Mouse (Mus musculus): ENCODE results near the gene Cfap100. TPM values are rescaled to one million over a fixed set of nuclear protein-coding genes. Genes with fewer than 3 reads are reported as not detected.
A peak's percentile ranks its signal among the peaks of the same experiment; 100 is the strongest.

Cfap100 gene
- polyA plus RNA-seq (2015; fragmentation: Nextera tagmentation; extraction: Ambion mirVana) = 7.5 and 7.7 TPM in 2 replicates

DNA sequence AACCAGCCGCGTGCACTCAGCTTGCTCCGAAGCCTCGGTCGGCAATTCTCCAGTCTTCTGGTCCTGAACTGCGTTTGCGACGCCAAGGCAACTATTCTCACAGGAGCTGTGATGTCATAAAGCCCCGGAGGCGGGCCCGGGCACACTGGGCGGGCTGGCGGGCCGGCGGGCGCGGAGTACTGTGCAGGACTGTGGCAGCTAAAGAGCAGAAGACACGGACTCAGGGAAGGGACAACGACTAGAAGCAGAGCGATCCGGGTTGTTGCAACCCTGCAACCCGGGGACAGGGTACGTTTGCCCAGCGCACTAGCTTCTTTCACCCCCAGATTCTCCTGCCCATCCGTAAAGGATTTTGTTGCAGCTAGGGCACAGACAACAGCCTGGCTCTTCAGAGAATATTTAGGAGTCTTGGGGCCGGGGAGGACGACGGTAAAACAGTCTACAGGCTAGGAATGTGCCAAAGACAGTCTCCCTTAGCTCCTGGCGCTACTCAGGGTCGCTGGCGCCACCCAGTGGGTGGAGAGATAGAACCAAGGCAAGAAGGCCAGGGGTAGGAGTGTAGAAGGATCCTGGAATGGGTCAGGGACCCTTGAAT lies at the start of gene Cfap100:
Gene Cfap100 (minus strand): TSS at position 418 of the 595 bp plus-strand sequence.
- Histone ChIP-seq H3K4me2 (peak within 1 kb of the TSS; percentile 77), H3K4me1 (peaks cover 14% of the 10 kb centered on the region), H3K4me3 (replicated peaks) (peak within 1 kb of the TSS; percentile 43), H3K9me3 (replicated peaks) (no peaks in the 10 kb centered on the region), H3K27ac (replicated peaks) (peak within 1 kb of the TSS; percentile 75), H3K9ac (replicated peaks) (peak within 1 kb of the TSS; percentile 37), H3K27me3 (replicated peaks) (peaks cover 10% of the 10 kb centered on the region; the same call in 1 of the 2 replicates), H3K36me3 (no peaks in the 10 kb centered on the region)
- WGBS = under 1% methylated on average over 31 of the region's 31 CpGs
- peak; percentile 87 for ATAC-seq (ENCODE audit: low FRiP score)

- Histone ChIP-seq H3K4me2 (no peak overlapping the region), H3K4me1 (peaks cover under 1% of the 10 kb centered on the region; the same call in 1 of the 2 replicates), H3K9me3 (replicated peaks) (no peaks in the 10 kb centered on the region), H3K9ac (replicated peaks) (no peak overlapping the region), H3K4me3 (replicated peaks) (no peak overlapping the region), H3K36me3 (no peaks in the 10 kb centered on the region), H3K27ac (replicated peaks) (no peak overlapping the region; the same call in 1 of the 2 replicates), H3K27me3 (replicated peaks) (no peaks in the 10 kb centered on the region)
- WGBS = 55% methylated on average over 14 of the region's 14 CpGs
- no peak; the same call in 1 of the 2 replicates for ATAC-seq (ENCODE audit: low FRiP score)
Observed at GRCm38 (mm10) chr6:90476941-90477518, 48.4 kb upstream of the Cfap100 start.

DNA sequence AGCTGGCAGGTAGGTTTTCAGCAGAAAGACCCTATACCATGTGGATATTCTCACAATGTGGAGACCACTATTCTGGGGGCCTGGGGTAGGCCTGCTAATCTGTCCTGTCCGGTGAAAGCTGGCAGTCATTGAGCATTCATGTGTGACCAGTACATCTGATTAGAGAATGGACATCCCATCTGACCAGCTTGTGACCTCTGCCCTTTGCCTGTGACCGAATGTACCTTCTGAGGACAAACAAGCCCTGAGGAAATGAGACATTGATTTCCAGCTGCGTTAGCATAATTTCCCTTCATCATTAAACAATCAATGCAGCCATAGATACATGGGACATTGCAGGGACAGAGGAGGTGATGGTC lies 47.2 kb upstream of the Cfap100 start:
- Histone ChIP-seq H3K9ac (replicated peaks) (no peak overlapping the region), H3K4me2 (no peak overlapping the region), H3K9me3 (replicated peaks) (no peaks in the 10 kb centered on the region), H3K27me3 (replicated peaks) (no peaks in the 10 kb centered on the region), H3K4me3 (replicated peaks) (no peak overlapping the region), H3K27ac (replicated peaks) (no peak overlapping the region), H3K4me1 (peaks cover 12% of the 10 kb centered on the region), H3K36me3 (no peaks in the 10 kb centered on the region)
- no peak for ATAC-seq (ENCODE audit: low FRiP score)
- 72% methylated on average over 3 of the region's 3 CpGs for WGBS

GRCm38 (mm10) chr6:90475176-90475853 lies 46.7 kb upstream of the Cfap100 start:
- WGBS = 75% methylated on average over 4 of the region's 4 CpGs
- H3K9ac ChIP-seq (replicated peaks) = no peak overlapping the region
- H3K4me2 ChIP-seq = no peak overlapping the region
- H3K4me1 ChIP-seq = peaks cover 13% of the 10 kb centered on the region
- H3K36me3 ChIP-seq = no peaks in the 10 kb centered on the region
- no peaks in the 10 kb centered on the region for H3K9me3 ChIP-seq (replicated peaks)
- no peak overlapping the region for H3K4me3 ChIP-seq (replicated peaks)
- H3K27ac ChIP-seq (replicated peaks) = no peak overlapping the region
- ATAC-seq (ENCODE audit: low FRiP score) = no peak
- H3K27me3 ChIP-seq (replicated peaks) = no peaks in the 10 kb centered on the region

- H3K27me3 ChIP-seq (replicated peaks) = no peaks in the 10 kb centered on the region
- no peaks in the 10 kb centered on the region for H3K9me3 ChIP-seq (replicated peaks)
- H3K4me2 ChIP-seq = no peak overlapping the region
- no peak overlapping the region for H3K9ac ChIP-seq (replicated peaks)
- ATAC-seq (ENCODE audit: low FRiP score) = no peak
- H3K4me3 ChIP-seq (replicated peaks) = no peak overlapping the region
- peaks cover 13% of the 10 kb centered on the region for H3K4me1 ChIP-seq
- no peaks in the 10 kb centered on the region for H3K36me3 ChIP-seq
- H3K27ac ChIP-seq (replicated peaks) = no peak overlapping the region
- WGBS = 93% methylated on average over 3 of the region's 3 CpGs
Observed at GRCm38 (mm10) chr6:90474361-90474750, 45.8 kb upstream of the Cfap100 start.

DNA sequence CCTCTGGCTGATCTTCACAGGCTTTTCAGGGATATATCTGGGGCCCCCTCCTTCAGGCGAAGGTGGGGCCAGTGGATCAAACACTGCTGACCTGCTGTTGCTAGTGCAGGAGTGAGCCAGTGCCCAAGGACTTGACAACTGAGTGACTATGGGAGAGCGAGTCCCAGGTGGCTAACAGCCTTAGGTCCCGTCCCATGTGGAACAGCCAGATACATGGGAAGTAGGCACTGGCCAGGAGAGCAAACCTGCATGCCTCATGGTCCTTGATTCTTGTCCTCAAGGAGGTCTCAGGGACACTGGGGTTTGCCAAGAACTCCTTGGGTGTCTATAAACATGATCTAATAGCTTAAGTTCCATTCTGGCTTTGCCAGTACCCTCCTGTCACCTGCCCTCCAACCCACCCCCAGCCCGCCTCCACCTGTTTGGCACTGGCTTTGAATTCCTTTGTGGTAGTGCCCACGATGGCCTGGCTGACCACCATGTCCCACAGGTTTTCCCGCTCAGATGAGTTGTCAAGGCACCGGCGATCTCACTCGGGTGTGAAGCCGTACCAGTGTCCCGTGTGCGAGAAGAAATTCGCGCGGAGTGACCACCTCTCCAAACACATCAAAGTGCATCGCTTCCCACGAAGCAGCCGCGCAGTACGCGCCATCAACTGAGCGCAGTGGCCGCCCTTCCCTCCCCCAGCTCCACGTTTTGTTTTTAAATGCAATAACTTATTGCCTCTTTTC lies 45.2 kb upstream of the Cfap100 start:
- WGBS = 96% methylated on average over 24 of the region's 24 CpGs
- no peak overlapping the region for H3K27ac ChIP-seq (replicated peaks)
- no peak for ATAC-seq (ENCODE audit: low FRiP score)
- no peak overlapping the region for H3K4me3 ChIP-seq (replicated peaks)
- H3K36me3 ChIP-seq = no peaks in the 10 kb centered on the region
- H3K27me3 ChIP-seq (replicated peaks) = no peaks in the 10 kb centered on the region
- H3K9me3 ChIP-seq (replicated peaks) = no peaks in the 10 kb centered on the region
- no peak overlapping the region for H3K4me2 ChIP-seq
- no peak overlapping the region for H3K9ac ChIP-seq (replicated peaks)
- H3K4me1 ChIP-seq = peaks cover 13% of the 10 kb centered on the region

- Histone ChIP-seq H3K4me2 (no peak overlapping the region), H3K27me3 (replicated peaks) (no peaks in the 10 kb centered on the region), H3K27ac (replicated peaks) (no peak overlapping the region), H3K4me3 (replicated peaks) (no peak overlapping the region), H3K36me3 (no peaks in the 10 kb centered on the region), H3K9ac (replicated peaks) (no peak overlapping the region), H3K4me1 (peaks cover 13% of the 10 kb centered on the region), H3K9me3 (replicated peaks) (no peaks in the 10 kb centered on the region)
- no peak for ATAC-seq (ENCODE audit: low FRiP score)
- WGBS = 91% methylated on average over 3 of the region's 3 CpGs
Observed at GRCm38 (mm10) chr6:90472697-90473096, 44.1 kb upstream of the Cfap100 start.

DNA sequence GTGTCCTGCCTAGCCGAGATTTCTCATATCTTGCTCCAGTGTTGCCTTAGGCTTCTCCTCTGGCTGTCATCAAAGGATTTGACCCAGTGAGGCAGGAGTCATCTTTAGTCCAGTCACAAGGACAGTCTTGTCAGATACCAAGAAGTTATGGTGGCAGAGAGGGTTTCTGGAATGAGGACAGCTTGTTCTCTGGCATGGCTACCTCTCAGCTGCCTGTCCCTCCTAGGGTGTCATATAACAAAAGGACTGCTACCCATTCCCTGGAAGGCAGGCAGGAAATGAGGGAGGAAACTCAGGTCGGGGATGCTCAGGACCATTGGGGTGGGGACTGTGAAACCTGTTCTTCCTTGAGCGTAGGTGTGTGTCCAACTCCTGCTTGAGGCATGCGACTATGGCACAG lies 43.5 kb upstream of the Cfap100 start:
- Histone ChIP-seq H3K4me2 (no peak overlapping the region), H3K9me3 (replicated peaks) (no peaks in the 10 kb centered on the region), H3K27me3 (replicated peaks) (no peaks in the 10 kb centered on the region), H3K27ac (replicated peaks) (no peak overlapping the region), H3K4me1 (peaks cover 13% of the 10 kb centered on the region), H3K36me3 (no peaks in the 10 kb centered on the region), H3K4me3 (replicated peaks) (no peak overlapping the region), H3K9ac (replicated peaks) (no peak overlapping the region)
- WGBS = 82% methylated on average over 4 of the region's 4 CpGs
- ATAC-seq (ENCODE audit: low FRiP score) = no peak

- ATAC-seq (ENCODE audit: low FRiP score) = no peak
- WGBS = 66% methylated on average over 12 of the region's 12 CpGs
- no peaks in the 10 kb centered on the region for H3K36me3 ChIP-seq
Observed at GRCm38 (mm10) chr6:90470947-90471541, 42.4 kb upstream of the Cfap100 start.

GRCm38 (mm10) chr6:90470255-90470654 lies 41.7 kb upstream of the Cfap100 start:
- H3K9me3 ChIP-seq (replicated peaks) = no peaks in the 10 kb centered on the region
- H3K4me3 ChIP-seq (replicated peaks) = no peak overlapping the region
- H3K9ac ChIP-seq (replicated peaks) = no peak overlapping the region
- H3K27ac ChIP-seq (replicated peaks) = 0 out of 2 replicates have a peak overlapping the region, but pooled peaks have one; percentile 63
- H3K36me3 ChIP-seq = no peaks in the 10 kb centered on the region
- H3K4me1 ChIP-seq = peaks cover 15% of the 10 kb centered on the region
- WGBS = 82% methylated on average over 2 of the region's 2 CpGs
- no peak for ATAC-seq (ENCODE audit: low FRiP score)
- H3K4me2 ChIP-seq = no peak overlapping the region
- H3K27me3 ChIP-seq (replicated peaks) = peaks cover 2% of the 10 kb centered on the region; the same call in 1 of the 2 replicates

More at GRCm38 (mm10) chr6:90470947-90471541, 42.4 kb upstream of the Cfap100 start:
- no peaks in the 10 kb centered on the region for H3K27me3 ChIP-seq (replicated peaks)
- no peak overlapping the region for H3K4me2 ChIP-seq
- no peak overlapping the region for H3K9ac ChIP-seq (replicated peaks)
- no peaks in the 10 kb centered on the region for H3K9me3 ChIP-seq (replicated peaks)
- peaks cover 15% of the 10 kb centered on the region for H3K4me1 ChIP-seq
- H3K4me3 ChIP-seq (replicated peaks) = no peak overlapping the region
- peak overlapping the region; percentile 63 for H3K27ac ChIP-seq (replicated peaks)

DNA sequence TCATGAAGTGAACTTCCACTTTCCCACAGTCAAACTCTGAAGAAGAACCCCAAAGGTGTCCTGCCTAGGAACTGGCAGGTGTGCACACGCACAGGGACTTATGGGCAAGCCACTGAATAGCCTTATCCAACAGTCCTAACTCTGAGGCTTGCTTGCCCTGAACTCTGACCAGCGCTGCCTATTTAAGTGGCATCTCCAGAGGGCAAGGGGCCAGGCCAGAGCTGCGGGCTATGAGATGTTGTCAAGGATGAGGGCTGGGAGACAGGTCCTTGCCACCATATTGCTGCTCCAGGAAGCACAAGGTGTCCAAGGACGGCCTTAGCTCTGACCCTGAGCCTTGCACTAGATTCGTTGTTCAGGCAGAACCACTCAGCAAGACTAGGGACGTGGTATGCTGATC lies 40.4 kb upstream of the Cfap100 start:
- no peak overlapping the region for H3K4me3 ChIP-seq (replicated peaks)
- H3K9ac ChIP-seq (replicated peaks) = no peak overlapping the region
- no peak for ATAC-seq (ENCODE audit: low FRiP score)
- no peaks in the 10 kb centered on the region for H3K36me3 ChIP-seq
- no peak overlapping the region for H3K27ac ChIP-seq (replicated peaks)
- H3K4me2 ChIP-seq = no peak overlapping the region
- peaks cover 4% of the 10 kb centered on the region; the same call in 1 of the 2 replicates for H3K27me3 ChIP-seq (replicated peaks)
- WGBS = 91% methylated on average over 6 of the region's 6 CpGs
- H3K4me1 ChIP-seq = peaks cover 20% of the 10 kb centered on the region; the same call in 1 of the 2 replicates
- H3K9me3 ChIP-seq (replicated peaks) = no peaks in the 10 kb centered on the region

Measured in neural tube, embryonic 15.5 days (tissue).